In genomic region chr1:156558950-156559640, GRCm38 (mm10) we compare ENCODE assay signal across 8 mouse cellular contexts. TPM values are rescaled to one million over a fixed set of nuclear protein-coding genes. Genes with fewer than 3 reads are reported as not detected.
DNase-seq lines count a peak whose midpoint lies in the region; ATAC-seq and TF ChIP-seq lines count a peak whose summit lies in the region.

No protein-coding gene starts in this region.

- no peak for TF ChIP-seq CTCF in CH12.LX (conservative IDR thresholded peaks at IDR 0.05 in 1 of 2, IDR thresholded peaks at IDR 0.05 in 1 of 2; ENCODE audit: low read depth in 2 of 2, low read length in 2 of 2)
- TF ChIP-seq CTCF in heart, postnatal 0 days (IDR thresholded peaks at IDR 0.05; ENCODE audit: low read depth), result no peak
- TF ChIP-seq CTCF in olfactory bulb, adult 2 months (IDR thresholded peaks at IDR 0.05; ENCODE audit: insufficient read depth, low read depth, low read length), result no peak

- ATAC-seq in heart, postnatal 0 days (ENCODE audit: insufficient read depth, low read depth), result peak; percentile 37

- H3K9me3 ChIP-seq in CH12.LX (replicated peaks; ENCODE audit: low read length), result no peaks in the 10 kb centered on the region
- no peaks in the 10 kb centered on the region for H3K9me3 ChIP-seq in forebrain, embryonic 10.5 days
- no peaks in the 10 kb centered on the region for H3K9me3 ChIP-seq in heart, postnatal 0 days (replicated peaks; ENCODE audit: control insufficient read depth, low read length)

- peaks cover 30% of the 10 kb centered on the region for H3K79me2 ChIP-seq in CH12.LX (replicated peaks; ENCODE audit: control insufficient read depth, extremely low read depth, insufficient read depth, poor library complexity, severe bottlenecking)

- H3K4me1 ChIP-seq in CH12.LX (ENCODE audit: control insufficient read depth in 1 of 2, insufficient read depth in 2 of 2), result peaks cover 0 to 12% of the 10 kb centered on the region in 2 experiments; a peak in 2 of 4 replicates
- peaks cover 6% of the 10 kb centered on the region; the same call in 1 of the 2 replicates for H3K4me1 ChIP-seq in brown adipose tissue, adult 24 weeks (ENCODE audit: control insufficient read depth, insufficient read depth, insufficient read length, low read length)
- peaks cover 20% of the 10 kb centered on the region for H3K4me1 ChIP-seq in forebrain, embryonic 10.5 days
- H3K4me1 ChIP-seq in heart, postnatal 0 days (ENCODE audit: control insufficient read depth, insufficient read depth), result 0 out of 2 replicates have a peak, but pooled peaks cover 6% of the 10 kb centered on the region
- H3K4me1 ChIP-seq in olfactory bulb, adult 2 months (ENCODE audit: control insufficient read depth, insufficient read depth, low read length), result peaks cover 3% of the 10 kb centered on the region; the same call in 1 of the 2 replicates

- H3K36me3 ChIP-seq in CH12.LX (replicated peaks in 1 of 2; ENCODE audit: control insufficient read depth in 1 of 2, insufficient read depth in 1 of 2, low read length in 1 of 2), result peaks cover 0 to 15% of the 10 kb centered on the region in 2 experiments
- H3K36me3 ChIP-seq in forebrain, embryonic 10.5 days (replicated peaks), result peaks cover 3% of the 10 kb centered on the region; the same call in 1 of the 2 replicates
- H3K36me3 ChIP-seq in heart, postnatal 0 days (replicated peaks; ENCODE audit: control insufficient read depth, insufficient read depth, low read length), result no peaks in the 10 kb centered on the region

- in situ Hi-C loops in CH12.LX (cut with MboI; ENCODE audit: low pct_ligation_motif_present, low pct_unique_long_range_greater_than_20kb, low sequenced_read_pairs), result no loop called here

- DNase-seq in CH12.LX (ENCODE audit: extremely low read depth), result peak; percentile 17
- DNase-seq in forebrain, embryonic 10.5 days (ENCODE audit: extremely low spot score, low spot score), result peak; percentile 64
- DNase-seq in heart, postnatal 0 days (ENCODE audit: low spot score), result no peak
- DNase-seq in kidney, postnatal 4 days, result peak; percentile 61 to 76
- peak; percentile 43 to 52 for DNase-seq in lung, adult 18-20 months
- peak; percentile 41 for DNase-seq in thymus, postnatal 0 days (ENCODE audit: low spot score)

- peak overlapping the region; percentile 97 for H3K4me2 ChIP-seq in CH12.LX (ENCODE audit: insufficient read depth, low read depth, poor library complexity, severe bottlenecking)
- H3K4me2 ChIP-seq in heart, postnatal 0 days (ENCODE audit: low read depth, low read length), result peak overlapping the region; percentile 91

- H3K9ac ChIP-seq in CH12.LX (ENCODE audit: insufficient read depth, low read depth), result peak overlapping the region; percentile 95
- peak overlapping the region; percentile 98 for H3K9ac ChIP-seq in heart, postnatal 0 days (replicated peaks; ENCODE audit: low read depth, low read length)

- under 1% methylated on average over 62 of the region's 66 CpGs for WGBS in forebrain, embryonic 10.5 days
- WGBS in heart, postnatal 0 days, result under 1% methylated on average over 30 of the region's 66 CpGs
- 1% methylated on average over 45 of the region's 66 CpGs for WGBS in olfactory bulb, adult 2 months

- H3K27ac ChIP-seq in CH12.LX (ENCODE audit: insufficient read depth, low read depth), result no peak overlapping the region
- H3K27ac ChIP-seq in brown adipose tissue, adult 24 weeks (replicated peaks; ENCODE audit: low read depth, low read length), result peak overlapping the region; percentile 54; the same call in 1 of the 2 replicates
- H3K27ac ChIP-seq in forebrain, embryonic 10.5 days, result peak overlapping the region; percentile 100
- peak overlapping the region; percentile 93 for H3K27ac ChIP-seq in heart, postnatal 0 days (ENCODE audit: low read depth)
- peak overlapping the region; percentile 79 for H3K27ac ChIP-seq in olfactory bulb, adult 2 months (ENCODE audit: insufficient read depth, low read depth, low read length)

- H3K4me3 ChIP-seq in CH12.LX (replicated peaks in 1 of 3; ENCODE audit: low read depth in 2 of 3, low read length in 2 of 3, poor library complexity in 1 of 3), result peak overlapping the region; percentile 77 to 96 (median 90)
- H3K4me3 ChIP-seq in brown adipose tissue, adult 24 weeks (ENCODE audit: insufficient read depth, low read depth, low read length), result peak overlapping the region; percentile 94
- peak overlapping the region; percentile 98 for H3K4me3 ChIP-seq in forebrain, embryonic 10.5 days
- H3K4me3 ChIP-seq in heart, postnatal 0 days (ENCODE audit: low read depth, low read length), result peak overlapping the region; percentile 95
- H3K4me3 ChIP-seq in olfactory bulb, adult 2 months (ENCODE audit: insufficient read depth, low read depth, low read length), result peak overlapping the region; percentile 93

- no peak for TF ChIP-seq POLR2A in CH12.LX (IDR thresholded peaks at IDR 0.05; ENCODE audit: low read depth, low read length)
- TF ChIP-seq POLR2A in olfactory bulb, adult 2 months (IDR thresholded peaks at IDR 0.05; ENCODE audit: insufficient read depth, low read depth, low read length), result no peak

- TF ChIP-seq EP300 in CH12.LX (IDR thresholded peaks at IDR 0.05; ENCODE audit: low read length), result no peak
- TF ChIP-seq EP300 in heart, postnatal 0 days (IDR thresholded peaks at IDR 0.05; ENCODE audit: low read depth), result no peak

- dilution Hi-C loops in CH12.LX (cut with MboI; ENCODE audit: extremely low pct_ligation_motif_present, extremely low pct_unique_long_range_greater_than_20kb, low sequenced_read_pairs), result no loop called here

- no peaks in the 10 kb centered on the region for H3K27me3 ChIP-seq in CH12.LX (replicated peaks)
- no peaks in the 10 kb centered on the region; the same call in 1 of the 2 replicates for H3K27me3 ChIP-seq in forebrain, embryonic 10.5 days (ENCODE audit: poor library complexity, severe bottlenecking)
- H3K27me3 ChIP-seq in heart, postnatal 0 days (ENCODE audit: control insufficient read depth, insufficient read depth, low read length), result no peaks in the 10 kb centered on the region

- TF ChIP-seq RAD21 in CH12.LX (IDR thresholded peaks at IDR 0.05; ENCODE audit: low read depth, low read length), result no peak

TF ChIP-seq in CH12.LX, 34 proteins besides CTCF, POLR2A, EP300 and RAD21:
- TF ChIP-seq NRF1 (IDR thresholded peaks at IDR 0.05; ENCODE audit: low read depth, low read length) (no peak; the same call in 1 of the 2 replicates), E2F4 (IDR thresholded peaks at IDR 0.05; ENCODE audit: insufficient replicate concordance, low read depth, low read length) (no peak), BHLHE40 (IDR thresholded peaks at IDR 0.05; ENCODE audit: low read depth, low read length) (peak; percentile 47), HCFC1 (IDR thresholded peaks at IDR 0.05; ENCODE audit: low read depth, low read length) (peak; percentile 1; the same call in 1 of the 2 replicates), RCOR1 (conservative IDR thresholded peaks at IDR 0.05; ENCODE audit: low read depth, low read length) (no peak)

RNA-seq across cellular contexts. Expression of gene Abl2, which starts 0.5 kb away (rescaled TPM):
- total RNA-seq in CH12.LX (2012; rRNA removed) (15.5 and 18.8 TPM in 2 replicates), CH12.LX (2014; rRNA removed) (9.8 and 10.0 TPM in 2 replicates)
- polyA plus RNA-seq in CH12.LX (2012; ENCODE audit: insufficient read length, low read depth), result 18.4 and 19.8 TPM in 2 replicates
- polyA plus RNA-seq in brown adipose tissue, adult 24 weeks (2012; ENCODE audit: insufficient read depth, insufficient read length, missing spikeins), result 4.5 and 7.3 TPM in 2 replicates
- 4.8 and 5.0 TPM in 2 replicates for polyA plus RNA-seq in forebrain, embryonic 10.5 days (2016; fragmentation: Nextera tagmentation; extraction: Ambion mirVana)
- total RNA-seq in heart, postnatal 0 days (2014; rRNA removed; ENCODE audit: low replicate concordance), result 11.7 and 12.9 TPM in 2 replicates
- 1.7 and 2.0 TPM in 2 replicates for polyA plus RNA-seq in heart, postnatal 0 days (2015; fragmentation: Nextera tagmentation; extraction: Ambion mirVana)
- polyA plus RNA-seq in olfactory bulb, adult 2 months (2012; ENCODE audit: insufficient read depth, insufficient read length, low replicate concordance, missing spikeins), result 116 TPM in 1 of 2 replicates, not detected in the other
- 2.4 and 3.7 TPM in 2 replicates for polyA plus RNA-seq in thymus, postnatal 0 days (2015; fragmentation: Nextera tagmentation; extraction: Ambion mirVana)

RNA-seq across cellular contexts. Expression of gene Gm10031, which starts 35.3 kb away (rescaled TPM):
- 12.8 and 15.2 TPM in 2 replicates for total RNA-seq in CH12.LX (2012; rRNA removed)
- total RNA-seq in CH12.LX (2014; rRNA removed), result 42.9 and 44.8 TPM in 2 replicates
- 17.3 and 22.8 TPM in 2 replicates for polyA plus RNA-seq in CH12.LX (2012; ENCODE audit: insufficient read length, low read depth)
- polyA plus RNA-seq in brown adipose tissue, adult 24 weeks (2012; ENCODE audit: insufficient read depth, insufficient read length, missing spikeins), result 8.3 and 10.6 TPM in 2 replicates
- polyA plus RNA-seq in forebrain, embryonic 10.5 days (2016; fragmentation: Nextera tagmentation; extraction: Ambion mirVana), result 0.20 and 0.56 TPM in 2 replicates
- total RNA-seq in heart, postnatal 0 days (2014; rRNA removed; ENCODE audit: low replicate concordance), result 9.1 and 13.9 TPM in 2 replicates
- polyA plus RNA-seq in heart, postnatal 0 days (2015; fragmentation: Nextera tagmentation; extraction: Ambion mirVana), result 0.33 and 0.45 TPM in 2 replicates
- not detected in 2 replicates for polyA plus RNA-seq in olfactory bulb, adult 2 months (2012; ENCODE audit: insufficient read depth, insufficient read length, low replicate concordance, missing spikeins)
- 0.65 and 0.72 TPM in 2 replicates for polyA plus RNA-seq in thymus, postnatal 0 days (2015; fragmentation: Nextera tagmentation; extraction: Ambion mirVana)
